Mouse (Mus musculus) right cerebral cortex, postnatal 10 days (tissue): ENCODE measurements around the gene Inpp5k.
A peak's percentile ranks its signal among the peaks of the same experiment; 100 is the strongest.
"Not testable (repeated sequence)": the region's sequence is repeated elsewhere in the genome, so short reads cannot be mapped to it uniquely, and the experiment has no call there.

Source experiments
- DNase-seq, 2 experiments: peaks; one replicate each; pipeline ENCODE4 v3.0.0; 2021; ENCODE audit warnings: low spot score in 2 of 2

The Inpp5k gene

DNA sequence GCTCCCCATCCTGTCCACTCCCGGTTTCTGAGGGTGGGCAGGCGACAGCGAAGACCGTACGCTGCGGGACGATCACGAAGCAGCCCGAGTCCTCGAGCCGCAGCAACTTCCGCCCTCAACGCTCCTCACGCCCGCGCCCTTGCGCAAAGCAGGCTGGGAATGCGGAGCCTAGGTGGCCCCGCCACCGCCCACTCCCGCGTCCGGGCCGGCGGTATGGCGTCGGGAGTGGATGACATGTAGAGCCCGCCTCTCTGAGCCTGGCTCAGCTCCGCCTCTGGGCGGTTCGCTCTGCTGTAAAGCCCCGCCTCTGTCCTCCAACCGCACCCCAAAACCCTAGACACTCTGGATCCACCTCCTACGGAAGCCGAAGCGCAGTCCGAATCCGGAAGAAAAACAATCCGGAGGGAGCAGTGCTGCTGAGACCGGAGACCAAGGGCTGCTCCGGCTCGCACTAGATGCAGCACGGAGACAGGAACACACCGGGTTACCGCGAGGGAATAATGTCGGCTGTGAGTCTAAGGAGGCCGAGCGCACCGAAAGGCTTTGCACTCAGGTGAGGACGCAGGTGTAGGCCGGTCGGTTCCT lies at the start of gene Inpp5k:
Inpp5k (plus strand) TSS at position 344 of the 585 bp plus-strand sequence.
- peak; percentile 97 to 98 for DNase-seq

DNA sequence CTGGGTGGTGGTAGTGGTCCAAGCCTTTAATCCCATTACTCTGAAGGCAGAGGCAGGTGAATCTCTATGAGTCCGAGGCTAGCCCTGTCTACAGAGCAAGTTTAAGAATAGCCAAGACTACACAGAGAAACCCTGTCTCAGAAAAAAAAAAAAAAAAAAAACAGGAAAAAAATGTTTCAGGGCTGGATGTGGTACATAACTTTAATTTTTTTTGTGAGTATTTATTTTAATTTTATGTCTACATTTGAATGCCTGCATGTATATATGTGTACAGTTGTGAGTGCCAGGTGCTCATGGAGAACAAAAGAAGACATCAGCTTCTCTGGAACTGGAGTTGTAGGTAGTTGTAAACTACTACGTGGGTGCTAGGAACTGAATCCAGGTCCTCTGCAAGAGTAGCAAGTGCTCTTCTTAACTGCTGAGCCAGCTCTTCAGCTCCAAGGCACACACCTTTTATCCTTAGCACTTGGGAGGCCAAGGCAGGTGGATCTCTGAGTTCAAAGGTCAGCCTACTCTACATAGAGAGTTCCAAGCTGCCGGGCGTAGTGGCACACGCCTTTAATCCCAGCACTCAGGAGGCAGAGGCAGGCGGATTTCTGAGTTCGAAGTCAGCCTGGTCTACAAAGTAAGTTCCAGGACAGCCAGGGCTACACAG lies 49.2 kb upstream of the Inpp5k start:
- no peak for DNase-seq

DNA sequence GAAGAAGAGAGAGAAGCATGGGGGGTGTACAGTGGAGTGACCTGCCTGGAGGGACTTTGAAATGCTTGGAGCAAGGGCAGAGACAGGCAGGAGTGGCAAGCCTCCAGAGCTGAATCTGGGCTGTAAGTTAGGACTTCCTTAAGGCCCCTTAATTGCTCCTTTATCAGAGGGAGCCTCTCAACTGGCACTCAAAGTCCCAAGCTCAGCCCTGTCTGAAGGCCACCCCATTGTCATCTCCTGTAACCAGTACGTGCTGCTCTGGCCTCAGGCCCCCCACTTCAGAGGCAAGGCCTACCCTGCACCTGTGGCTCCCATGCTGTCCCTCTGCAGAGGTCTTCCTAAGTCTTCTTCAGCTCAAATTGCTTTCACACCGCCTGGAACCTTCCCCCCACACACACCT lies 47.3 kb upstream of the Inpp5k start:
- no peak for DNase-seq

DNA sequence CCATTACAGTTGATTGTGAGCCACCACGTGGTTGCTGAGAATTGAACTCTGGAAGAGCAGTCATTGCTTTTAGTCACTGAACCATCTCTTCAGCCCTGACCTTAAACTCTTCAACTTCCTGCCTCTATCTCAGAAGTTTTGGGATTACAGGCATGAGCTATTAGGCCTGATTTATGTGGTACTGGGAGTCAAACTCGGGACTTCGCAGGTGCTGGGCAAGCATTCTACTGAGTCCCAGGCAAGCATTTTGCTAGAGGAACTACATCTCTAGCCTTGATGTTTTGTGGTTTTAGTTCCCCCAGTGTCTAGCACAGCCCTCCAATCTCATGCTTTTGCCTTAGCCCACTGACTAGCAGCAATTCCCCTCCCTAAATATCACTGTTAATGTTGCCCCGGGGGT lies 45.7 kb upstream of the Inpp5k start:
- DNase-seq, result no peak

DNA sequence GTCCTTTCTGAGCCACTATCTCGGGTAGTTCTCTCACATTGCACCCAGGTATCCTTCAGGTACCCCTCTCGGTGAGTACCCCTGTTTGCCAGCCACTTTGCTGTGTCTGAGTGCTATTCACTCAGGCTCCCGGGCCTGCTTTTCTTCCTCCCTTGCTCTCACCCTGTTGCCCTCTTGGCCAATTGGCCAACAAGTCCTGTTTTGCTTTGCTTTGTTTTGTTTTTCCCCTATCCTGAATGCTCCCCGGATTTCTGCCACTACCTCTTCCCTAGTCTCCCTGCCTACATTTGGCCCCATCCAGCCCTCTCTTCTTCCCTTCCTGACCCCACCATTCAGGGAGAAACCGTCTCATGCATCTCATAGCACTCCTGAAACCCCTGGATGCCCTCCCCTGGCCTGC lies 44.8 kb upstream of the Inpp5k start:
- no peak for DNase-seq

DNA sequence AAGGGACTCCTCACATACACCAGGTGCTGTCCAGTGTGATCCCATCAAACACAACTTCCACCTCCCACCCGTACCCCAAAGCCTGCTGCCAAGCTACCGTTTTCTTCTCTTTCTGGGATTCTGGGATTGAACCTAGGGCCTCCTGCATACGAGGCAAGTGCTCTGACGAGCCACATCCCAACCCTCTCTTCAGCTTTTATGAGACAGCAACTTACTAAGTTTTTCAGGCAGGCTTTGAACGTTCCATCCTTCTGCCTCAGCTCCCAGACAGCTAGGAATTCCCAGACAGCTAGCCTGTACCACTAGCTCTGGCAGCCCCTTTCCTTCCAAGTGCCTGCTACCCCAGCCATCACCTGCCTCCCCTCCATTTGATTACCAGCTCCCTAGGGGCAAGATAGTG lies 43.8 kb upstream of the Inpp5k start:
- no peak for DNase-seq

DNA sequence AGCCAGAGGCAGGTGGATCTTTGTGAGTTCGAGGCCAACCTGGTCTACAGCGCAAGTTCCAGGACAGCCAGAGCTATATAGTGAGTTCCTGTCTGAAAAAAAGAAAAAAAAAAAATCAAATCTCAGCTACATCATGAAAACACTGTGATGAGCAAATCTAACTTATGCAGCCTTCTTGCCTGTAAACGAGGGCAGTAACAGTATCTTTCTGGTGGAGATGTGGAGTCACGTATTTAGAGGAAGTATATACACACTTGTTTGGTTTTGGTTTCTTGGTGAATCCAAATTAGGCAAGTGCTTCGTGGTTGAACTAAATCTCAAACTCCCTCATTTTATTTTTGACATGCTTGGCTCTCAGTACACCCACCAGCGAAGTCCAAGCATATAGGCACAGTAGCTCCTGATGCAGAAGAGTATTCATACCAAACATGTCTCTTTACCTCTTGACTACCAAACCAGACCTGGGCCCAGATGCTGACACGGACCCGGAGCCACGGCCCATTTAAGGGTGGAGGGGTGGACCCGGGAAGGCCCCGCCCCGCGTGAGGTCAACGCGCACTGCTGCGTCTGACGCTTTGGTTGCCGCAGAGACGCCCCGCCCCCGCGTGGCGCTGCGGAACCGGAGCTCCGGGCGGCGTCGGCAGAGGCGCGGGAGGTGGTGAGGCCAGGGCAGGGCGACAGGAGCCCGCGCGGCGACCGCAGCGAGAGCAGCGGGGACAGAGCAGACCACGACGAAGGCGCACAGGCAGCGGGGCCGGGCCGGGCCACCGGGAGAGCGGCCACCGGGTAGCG lies 43.1 kb upstream of the Inpp5k start, which contains the start of gene Pitpna:
Pitpna (plus strand) TSS at position 605 of the 792 bp plus-strand sequence.
- DNase-seq, result peak; percentile 97

DNA sequence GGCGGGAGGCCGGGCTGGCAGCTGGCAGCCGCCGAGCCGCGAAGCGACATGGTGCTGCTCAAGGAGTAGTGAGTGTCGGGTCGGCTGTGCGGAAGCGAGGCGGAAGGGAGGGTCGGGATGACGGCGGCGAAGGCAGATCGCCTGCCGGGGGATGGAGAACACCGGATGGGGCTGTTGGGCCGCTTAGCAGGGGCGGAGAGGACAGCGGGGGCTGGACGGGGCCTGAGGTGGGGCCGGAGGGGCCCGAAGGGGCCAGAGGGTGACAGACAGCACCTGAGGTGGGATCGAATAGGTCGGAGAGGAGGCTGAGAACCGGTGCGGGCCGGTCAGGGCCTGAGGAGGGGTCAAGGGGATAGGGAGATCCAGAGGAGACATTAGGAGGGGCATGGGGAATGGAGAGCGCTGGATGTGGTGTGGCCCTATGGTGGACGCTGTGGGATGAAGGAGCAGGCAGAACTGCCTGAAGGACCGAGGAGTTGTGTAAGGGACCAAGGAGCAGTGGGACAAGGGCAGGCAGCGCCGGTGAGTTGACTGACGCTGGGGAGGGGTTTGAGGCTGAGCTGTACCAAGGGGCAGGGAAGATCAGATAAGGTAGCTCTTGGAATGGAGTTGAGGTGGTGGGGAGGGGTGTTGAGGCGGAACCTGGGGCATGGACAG lies 42.4 kb upstream of the Inpp5k start:
- DNase-seq, result no peak

DNA sequence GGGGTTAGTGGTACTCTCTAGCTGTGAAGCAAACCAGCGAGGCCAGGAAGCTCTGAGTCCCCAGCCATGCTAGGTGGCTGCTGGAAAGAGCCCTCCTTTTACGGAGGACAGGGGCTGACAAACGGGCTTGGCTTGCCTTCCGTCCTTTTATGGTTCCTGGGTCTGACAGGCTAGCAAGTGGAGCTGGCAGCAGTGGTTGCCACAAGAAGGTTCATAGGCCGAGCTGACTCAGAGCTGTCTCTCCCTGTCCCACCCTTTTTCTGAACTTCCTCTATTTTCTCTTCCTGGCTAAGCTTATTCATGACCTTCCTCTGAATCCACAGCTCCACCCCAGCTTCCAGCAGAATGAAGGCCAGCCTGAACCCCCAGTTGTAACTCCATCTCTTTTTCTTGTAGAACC lies 38.2 kb upstream of the Inpp5k start:
- DNase-seq, result no peak

DNA sequence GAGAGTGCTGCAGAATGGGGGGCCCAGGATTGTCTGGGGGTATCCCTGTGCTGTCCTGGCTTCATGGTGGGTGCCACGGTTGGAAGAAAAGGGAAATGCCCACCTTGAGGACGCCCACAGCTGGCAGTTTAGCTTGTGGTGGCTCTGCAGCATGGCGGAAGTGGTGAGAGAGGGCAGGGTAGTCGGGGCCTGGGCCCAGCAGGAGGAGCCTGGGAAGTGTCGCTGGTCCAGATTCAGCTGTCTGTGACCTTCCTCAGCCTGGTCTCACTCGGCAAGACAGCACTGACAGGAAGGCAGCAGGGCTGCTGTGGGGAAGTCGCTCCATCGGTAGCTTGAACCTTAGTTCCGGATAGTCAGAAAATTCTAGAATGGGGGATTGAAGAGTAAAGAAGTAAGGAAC lies 36.4 kb upstream of the Inpp5k start:
- no peak for DNase-seq

DNA sequence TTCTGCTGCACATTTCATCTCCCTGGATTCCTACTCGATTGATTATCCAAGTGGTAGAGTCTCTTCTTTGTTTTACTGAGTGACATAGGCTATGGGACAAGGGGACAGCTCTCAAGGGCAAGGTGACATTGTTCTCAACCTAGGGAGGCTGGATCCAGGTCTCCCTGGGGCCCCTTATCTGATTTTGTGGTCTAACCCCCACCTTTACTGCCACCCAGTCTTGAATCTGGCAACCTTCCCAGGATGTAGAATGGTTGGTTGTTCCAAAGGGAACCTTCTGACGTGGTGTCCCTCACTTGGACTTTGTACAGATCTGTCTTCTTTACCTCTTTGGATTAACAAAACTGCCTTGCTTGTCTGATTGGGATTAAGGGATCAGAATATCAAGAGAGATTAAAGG lies 35.4 kb upstream of the Inpp5k start:
- DNase-seq, result no peak

DNA sequence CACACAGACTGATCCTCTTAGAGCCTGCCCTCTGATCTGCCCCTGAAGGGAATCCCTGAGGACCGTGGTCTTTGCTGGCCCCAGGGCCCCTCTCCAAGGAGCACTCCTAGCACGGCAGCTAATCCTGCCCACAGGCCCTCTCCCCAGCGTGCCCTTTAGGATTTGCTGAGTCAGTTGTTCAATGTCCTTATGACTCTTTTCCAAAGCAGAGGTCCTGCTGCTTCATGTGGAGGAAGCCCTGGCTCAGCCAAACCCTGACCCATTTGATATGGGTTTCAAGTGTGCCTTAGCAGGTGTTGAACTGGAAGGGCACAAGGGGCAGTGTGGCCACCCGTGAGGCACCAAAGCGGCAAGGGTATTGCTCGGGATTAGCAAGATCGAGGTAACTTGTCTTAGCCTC lies 35.0 kb upstream of the Inpp5k start:
- no peak for DNase-seq

DNA sequence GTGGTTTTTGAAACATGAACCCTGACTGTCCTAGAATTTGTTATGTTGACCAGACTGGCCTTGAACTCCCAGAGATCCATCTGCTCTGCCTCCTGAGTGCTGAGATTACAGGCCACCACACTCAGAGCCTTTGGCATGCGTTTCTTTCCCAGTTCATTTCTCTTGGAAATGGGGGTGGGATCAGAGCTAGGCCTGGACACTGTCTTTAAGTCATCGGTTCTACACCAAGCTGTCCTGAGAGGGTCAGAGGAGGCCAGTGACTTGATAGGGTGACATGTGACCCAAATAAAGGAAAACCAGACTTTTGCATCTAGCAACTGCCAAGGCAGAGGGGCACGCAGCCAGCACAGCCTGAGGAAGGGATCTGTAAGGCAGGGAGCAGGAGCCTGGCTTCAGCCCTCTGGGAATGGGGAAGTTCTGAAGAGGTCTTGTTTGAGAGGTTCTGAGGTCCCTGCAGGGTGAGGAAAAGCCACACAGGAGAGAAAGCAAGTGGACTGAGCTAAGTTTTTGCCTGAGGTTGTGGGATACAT lies 34.0 kb upstream of the Inpp5k start:
- no peak for DNase-seq

DNA sequence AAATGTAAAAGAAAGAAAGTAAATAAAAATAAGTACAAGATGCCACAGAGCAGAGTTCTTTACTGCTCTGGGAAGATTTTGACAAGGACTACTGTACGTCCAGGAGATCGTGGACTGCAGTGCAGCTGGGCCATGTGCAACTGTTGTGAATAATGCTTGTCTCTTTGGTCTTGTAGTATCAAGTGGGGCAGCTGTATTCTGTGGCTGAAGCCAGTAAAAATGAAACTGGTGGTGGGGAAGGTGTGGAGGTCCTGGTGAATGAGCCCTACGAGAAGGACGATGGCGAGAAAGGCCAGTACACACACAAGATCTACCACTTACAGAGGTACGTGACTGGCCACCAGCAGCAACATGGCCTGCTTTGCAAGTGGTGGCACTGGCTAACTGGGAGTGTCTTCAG lies 32.8 kb upstream of the Inpp5k start:
- no peak for DNase-seq

DNA sequence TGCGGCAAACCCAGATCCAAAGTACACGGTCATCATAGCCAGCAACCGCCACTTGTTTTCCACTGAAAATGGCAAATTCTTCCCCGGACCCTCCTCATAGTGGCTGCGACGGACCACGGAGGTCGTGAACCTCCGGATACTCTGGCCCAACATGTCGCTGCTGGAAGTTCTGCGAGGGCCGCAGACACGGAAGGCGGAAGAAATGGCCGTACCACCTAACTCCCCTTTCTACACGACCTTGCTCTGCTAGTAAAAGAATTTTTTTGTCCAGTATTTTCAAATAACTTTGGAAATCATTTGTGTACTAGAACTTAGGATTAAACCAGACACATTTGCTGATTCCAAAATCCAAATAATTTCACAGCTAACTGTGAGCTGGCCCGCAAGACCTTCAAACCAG lies 31.0 kb upstream of the Inpp5k start:
- not testable (repeated sequence) for DNase-seq

DNA sequence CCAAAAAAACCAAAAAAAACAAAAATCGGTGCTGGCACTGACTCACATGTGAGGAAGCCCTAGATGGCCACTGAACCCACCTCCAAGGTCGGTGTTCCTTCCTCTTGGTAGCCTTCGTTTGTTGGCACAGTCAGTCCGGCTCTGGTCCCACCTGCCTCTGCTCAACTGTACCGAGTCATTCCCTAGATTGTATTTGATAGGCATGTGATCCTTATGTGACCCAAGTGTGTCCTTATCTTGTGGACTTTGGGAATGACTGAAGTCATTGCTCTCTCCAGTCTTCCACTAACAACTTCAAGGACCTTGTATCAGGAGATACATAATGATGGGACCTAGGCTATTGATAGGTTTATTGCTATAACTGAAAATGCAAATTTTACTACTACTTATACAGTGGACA lies 26.0 kb upstream of the Inpp5k start:
- DNase-seq, result no peak

DNA sequence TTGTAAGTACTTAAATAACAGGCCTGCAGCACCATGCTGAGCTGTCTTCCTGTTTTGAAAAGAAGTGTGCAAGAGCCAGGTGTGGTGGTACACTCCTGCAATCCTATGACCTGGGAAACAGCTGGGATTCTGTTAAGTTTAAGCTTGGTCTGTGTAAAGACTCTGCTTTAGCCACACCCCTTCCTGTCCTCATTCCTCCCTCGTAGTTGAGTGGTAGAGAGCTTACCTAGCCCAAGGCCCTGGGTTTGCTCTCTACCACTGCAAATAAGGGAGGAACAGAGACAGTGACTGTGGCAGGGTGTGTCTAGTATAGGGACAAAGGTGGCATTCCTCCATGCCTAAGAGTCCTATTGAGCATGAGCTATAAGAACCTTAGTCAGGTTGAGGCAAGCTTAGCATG lies 25.5 kb upstream of the Inpp5k start:
- no peak for DNase-seq

DNA sequence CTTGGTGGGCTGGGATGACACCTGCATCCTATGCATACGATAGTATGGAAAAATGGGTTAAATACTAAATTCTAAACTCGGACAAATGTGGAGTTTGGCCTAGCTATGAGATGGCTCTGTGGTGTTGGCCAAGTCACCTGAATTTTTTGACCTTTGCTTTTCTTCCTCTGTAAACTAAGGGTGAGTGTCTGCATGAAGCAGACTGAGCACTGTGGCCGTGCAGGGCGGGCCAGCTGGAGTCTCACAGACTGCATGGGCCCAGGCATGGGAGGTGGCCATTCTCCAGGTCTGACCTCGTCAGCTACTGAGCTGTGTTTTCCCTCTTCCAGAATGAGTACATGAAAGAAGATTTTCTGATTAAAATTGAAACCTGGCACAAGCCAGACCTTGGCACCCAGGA lies 22.0 kb upstream of the Inpp5k start:
- DNase-seq, result no peak

DNA sequence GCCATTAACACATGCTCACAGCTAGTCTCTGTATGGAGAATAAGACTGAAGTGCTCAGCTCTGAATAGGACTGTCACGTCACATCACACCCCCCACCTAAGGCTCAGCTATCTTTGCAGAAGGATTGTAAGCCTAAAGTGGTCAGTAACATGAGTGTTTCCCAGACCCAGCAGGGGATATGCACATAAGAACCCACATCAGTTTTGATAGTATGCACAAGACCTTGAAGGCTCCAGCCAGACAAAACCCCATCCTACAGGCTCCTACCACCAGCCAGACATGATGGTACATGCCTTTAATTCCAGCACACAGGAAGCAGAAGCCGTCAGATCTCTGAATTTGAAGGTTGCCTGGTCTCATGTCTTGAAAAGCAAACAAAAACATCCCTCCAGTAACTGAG lies 20.8 kb upstream of the Inpp5k start:
- DNase-seq, result no peak

DNA sequence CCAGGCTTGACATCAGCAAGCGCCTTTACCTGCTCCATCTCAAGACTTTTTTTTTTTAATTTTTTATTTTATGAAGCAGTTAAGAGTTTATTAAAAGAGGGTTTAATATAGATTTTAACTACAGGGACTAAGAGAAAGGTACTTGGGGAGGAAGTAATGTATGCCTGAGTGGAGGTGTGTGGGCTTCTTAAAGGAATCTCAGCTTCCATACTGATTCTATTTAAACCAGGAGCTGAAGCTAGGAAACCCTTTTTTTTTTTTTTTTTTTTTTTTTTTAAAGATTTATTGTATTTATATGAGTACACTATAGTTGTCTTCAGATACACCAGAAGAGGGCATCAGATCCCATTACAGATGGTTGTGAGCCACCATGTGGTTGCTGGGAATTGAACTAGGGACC lies 16.0 kb upstream of the Inpp5k start:
- no peak for DNase-seq

DNA sequence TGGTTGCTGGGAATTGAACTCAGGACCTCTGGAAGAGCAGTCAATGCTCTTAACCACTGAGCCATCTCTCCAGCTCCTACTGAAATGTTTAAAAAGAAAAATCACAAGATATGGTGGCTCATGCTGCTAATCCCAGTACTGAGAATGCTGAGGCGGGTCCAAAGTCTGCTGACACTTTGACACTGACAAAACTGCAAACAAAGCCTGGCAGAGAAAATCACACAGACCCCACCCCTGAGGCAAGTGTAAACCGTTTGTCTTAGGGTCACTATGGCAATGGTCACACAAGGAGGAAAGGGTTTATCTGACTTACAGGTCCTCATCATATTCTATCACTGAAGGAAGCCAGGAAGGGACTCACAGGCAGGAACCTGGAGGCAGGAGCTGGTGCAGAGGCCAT lies 15.2 kb upstream of the Inpp5k start:
- no peak for DNase-seq

DNA sequence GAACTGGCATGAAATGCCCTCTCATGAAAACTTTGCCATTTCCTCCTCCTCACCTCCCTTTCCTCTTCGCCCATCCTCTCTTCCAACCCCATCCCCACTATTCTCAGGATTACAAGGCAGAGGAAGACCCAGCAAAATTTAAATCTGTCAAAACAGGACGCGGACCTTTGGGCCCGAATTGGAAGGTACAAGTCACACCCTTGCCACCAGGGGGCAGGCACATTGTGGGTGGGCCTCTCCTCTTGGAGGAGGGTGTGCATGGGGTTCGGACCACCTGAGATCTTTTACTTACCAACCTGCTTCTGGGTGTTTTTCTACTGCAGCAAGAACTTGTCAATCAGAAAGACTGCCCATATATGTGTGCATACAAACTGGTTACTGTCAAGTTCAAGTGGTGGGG lies 11.7 kb upstream of the Inpp5k start:
- no peak for DNase-seq
